Mouse (Mus musculus): Measurements from ENCODE around the gene Batf2.

DNA sequence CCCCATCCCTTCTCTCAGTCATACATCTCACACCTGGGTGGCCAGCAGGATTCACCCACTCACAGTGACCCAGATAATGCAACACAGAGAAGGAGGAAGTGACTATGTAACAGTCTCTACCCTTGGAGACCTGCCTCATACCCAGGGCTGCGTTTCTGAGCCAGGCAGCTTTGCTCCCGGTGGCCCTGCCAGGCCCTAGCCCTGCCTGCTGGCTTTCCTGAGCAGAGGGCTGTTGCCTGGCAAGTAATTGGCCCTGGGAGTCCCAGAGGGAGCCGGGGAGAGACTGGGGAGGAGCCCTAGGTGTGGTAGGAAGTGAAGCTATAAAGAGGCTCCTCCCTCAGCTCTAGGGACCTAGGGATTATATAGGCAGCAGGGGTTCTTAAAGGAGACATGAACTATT lies 41.8 kb downstream of the Batf2 start:
- TF ChIP-seq CHD2 (IDR thresholded peaks at IDR 0.05; ENCODE audit: low read depth, low read length) (no peak), ZC3H11A (IDR thresholded peaks at IDR 0.05; ENCODE audit: borderline replicate concordance, low read depth, low read length) (no peak), MAFK (IDR thresholded peaks at IDR 0.05; ENCODE audit: insufficient read depth, low read depth, low read length) (no peak)

Data from ES-E14 (cell line).